Mouse (Mus musculus) lung, postnatal 0 days (tissue): Measurements from ENCODE around the gene Olfr55.

Experiments used
- CTCF ChIP-seq: IDR thresholded peaks from 2 replicates; pipeline ENCODE4 v1.5.1; 2016; ENCODE audit warnings: antibody characterized with exemption, mild to moderate bottlenecking
- EP300 ChIP-seq: IDR thresholded peaks from 2 replicates; pipeline ENCODE4 v1.6.1; 2016; ENCODE audit warnings: antibody characterized with exemption, mild to moderate bottlenecking, control low read depth

GRCm38 (mm10) chr17:33139261-33139820 lies 28.9 kb upstream of the Olfr55 start, which contains the start of gene Morc2b:
- TF ChIP-seq EP300: no peak
- TF ChIP-seq CTCF: no peak
